Mouse (Mus musculus) bone marrow, adult 2 months (tissue): ENCODE measurements around the gene Evi5. TPM values are rescaled to one million over a fixed set of nuclear protein-coding genes. Genes with fewer than 3 reads are reported as not detected.

Source experiments
- H3K27ac ChIP-seq: fragments of 200-500 bp; 2 replicates; pipeline ENCODE4 v1.5.1; 2012; ENCODE audit warnings: low read depth, mild to moderate bottlenecking, control low read depth, inconsistent platforms, low read length; ENCODE audit not compliant: control insufficient read depth, poor library complexity, insufficient read depth
- H3K4me1 ChIP-seq: fragments of 200-500 bp; 2 replicates; pipeline ENCODE4 v1.6.1; 2011; ENCODE audit warnings: low read length; ENCODE audit not compliant: control insufficient read depth, insufficient read depth
- H3K4me3 ChIP-seq: fragments of 200-500 bp; replicated peaks from 2 replicates; pipeline ENCODE3; 2011; ENCODE audit warnings: mild to moderate bottlenecking, low read depth, low read length, control low read depth; ENCODE audit not compliant: control insufficient read depth
- CTCF ChIP-seq: fragments of 200-500 bp; IDR thresholded peaks from 2 replicates; pipeline ENCODE4 v1.5.1; 2011; ENCODE audit warnings: low read length, control low read depth; ENCODE audit not compliant: control insufficient read depth, insufficient read depth
- POLR2A ChIP-seq: fragments of 200-500 bp; IDR thresholded peaks from 2 replicates; pipeline ENCODE4 v1.6.1; 2011; ENCODE audit warnings: low read depth, mild to moderate bottlenecking, control low read depth, low read length, borderline replicate concordance; ENCODE audit not compliant: control insufficient read depth
- WGBS: fragments of 180-500 bp; shearing (Covaris S2); methylation state at CpG from one replicate; pipeline ENCODE4 v1.1.7; 2018; 5-methylcytosine and 5-hydroxymethylcytosine counted together
- polyA plus RNA-seq: library from polyadenylated mRNA; stranded (reverse); fragments of >200 nt; gene quantifications from 2 replicates; pipeline ENCODE4 v1.2.4, GENCODE M21; 2011; ENCODE audit warnings: low replicate concordance; ENCODE audit not compliant: missing spikeins, insufficient read depth, insufficient read length

Gene Evi5
- polyA plus RNA-seq, 1 experiment: 48.1 TPM

DNA sequence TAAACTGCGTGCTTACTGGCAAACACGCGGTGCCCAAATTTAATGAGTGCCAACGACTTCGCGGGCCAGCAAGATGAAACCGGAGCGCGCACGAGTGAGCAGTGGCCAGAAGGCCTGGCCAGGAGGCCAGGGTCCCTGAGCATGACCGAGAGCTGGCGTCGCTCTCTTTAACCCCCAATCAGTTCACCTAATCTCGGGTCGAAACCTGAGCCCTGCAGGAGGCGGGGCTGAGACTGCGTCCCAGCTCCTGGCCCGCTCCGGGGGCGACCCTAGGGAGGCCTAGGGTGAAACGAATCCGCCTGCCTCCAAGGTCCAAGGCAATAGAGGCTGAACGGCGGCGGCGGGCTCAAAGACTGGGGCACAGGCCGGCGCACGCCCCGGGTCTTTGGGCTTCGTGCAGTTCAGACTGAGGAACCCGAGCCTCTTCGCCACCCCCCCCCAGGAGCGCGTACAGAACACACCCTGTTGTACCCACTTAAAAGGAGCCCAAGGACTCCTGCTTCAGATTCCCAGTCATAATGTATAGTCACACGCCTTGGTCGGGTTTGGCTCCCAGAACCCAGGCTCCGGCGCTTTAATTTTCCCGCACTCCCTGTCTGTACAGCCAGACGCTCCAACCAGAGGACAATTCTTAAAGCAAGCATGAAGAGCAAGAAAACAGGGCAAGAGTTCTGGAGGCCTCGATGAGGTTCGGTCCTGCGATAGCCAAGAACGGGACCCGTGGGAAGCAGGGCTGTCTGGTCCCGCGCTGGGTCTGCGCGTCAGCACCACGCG, 150.1 kb downstream of the Evi5 start:
- no peak for TF ChIP-seq CTCF
- TF ChIP-seq POLR2A: peak; percentile 19; the same call in 1 of the 2 replicates

GRCm38 (mm10) chr5:107723541-107724511, 151.1 kb downstream of the Evi5 start:
- WGBS: 1% methylated on average over 49 of the region's 49 CpGs
- Histone ChIP-seq H3K4me1 (no peaks in the 10 kb centered on the region), H3K27ac (peak overlapping the region; percentile 67), H3K4me3 (peak overlapping the region; percentile 68)
- TF ChIP-seq CTCF (no peak), POLR2A (peak; percentile 24; the same call in 1 of the 2 replicates)

More for the DNA sequence above, 150.1 kb downstream of the Evi5 start:
- under 1% methylated on average over 52 of the region's 52 CpGs for WGBS
- Histone ChIP-seq H3K4me1 (no peaks in the 10 kb centered on the region; the same call in 1 of the 2 replicates), H3K4me3 (peak overlapping the region; percentile 68), H3K27ac (peak overlapping the region; percentile 87)

DNA sequence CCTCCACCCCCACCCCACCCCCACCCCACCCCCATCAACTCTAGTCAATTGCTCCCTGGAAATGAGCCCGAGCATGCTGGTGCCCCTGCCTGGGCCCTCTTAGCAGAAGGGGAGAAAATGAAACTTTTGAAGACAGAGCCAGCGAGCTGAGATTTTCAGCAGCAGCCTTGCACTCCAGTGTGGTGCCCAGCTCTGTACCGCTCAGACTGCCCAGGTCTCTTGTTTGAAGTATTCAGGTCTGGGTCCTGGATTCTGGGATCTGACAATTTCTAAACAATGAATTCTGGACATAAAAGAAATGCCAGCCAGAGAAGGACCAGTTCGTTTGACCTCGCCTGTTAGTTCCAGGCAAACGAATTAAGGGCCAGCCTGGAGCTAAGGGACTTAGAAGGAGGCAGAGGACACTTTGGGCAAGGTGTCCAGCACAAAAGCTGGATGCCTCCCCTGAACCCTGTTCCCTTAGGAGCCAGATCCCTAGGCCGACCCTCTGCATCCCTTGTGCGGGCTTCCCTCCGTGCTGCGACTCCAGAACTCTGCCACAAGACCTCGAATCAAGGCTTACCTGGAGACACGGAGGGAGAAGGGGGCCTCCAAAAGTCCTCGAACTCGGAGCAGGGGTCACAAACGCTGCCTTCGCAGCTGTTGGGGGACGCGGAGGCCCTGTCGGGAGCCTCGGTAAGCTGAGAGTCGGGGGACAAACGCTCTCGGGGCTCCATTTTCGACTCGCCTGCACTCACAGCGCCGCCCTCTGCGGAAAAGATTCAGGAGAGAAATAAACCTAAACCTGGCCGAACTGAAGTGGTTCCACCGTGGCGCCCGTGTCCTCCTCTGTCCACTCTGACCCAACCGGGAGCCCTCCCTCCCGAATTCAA, 152.0 kb downstream of the Evi5 start:
- Histone ChIP-seq H3K4me1 (no peaks in the 10 kb centered on the region), H3K4me3 (peak overlapping the region; percentile 68), H3K27ac (peak overlapping the region; percentile 67)
- TF ChIP-seq CTCF (no peak), POLR2A (peak; percentile 22; the same call in 1 of the 2 replicates)
- 11% methylated on average over 34 of the region's 34 CpGs for WGBS

- WGBS: 74% methylated on average over 33 of the region's 33 CpGs
- TF ChIP-seq POLR2A: no peak
- no peak for TF ChIP-seq CTCF
- no peak overlapping the region for H3K4me3 ChIP-seq
- H3K4me1 ChIP-seq: peaks cover 1% of the 10 kb centered on the region; the same call in 1 of the 2 replicates
- peak overlapping the region; percentile 11; the same call in 1 of the 2 replicates for H3K27ac ChIP-seq
These were observed 153.3 kb downstream of the Evi5 start for GRCm38 (mm10) chr5:107721638-107722011.

- peak overlapping the region; percentile 7 for H3K4me3 ChIP-seq
- TF ChIP-seq CTCF: no peak
- no peak for TF ChIP-seq POLR2A
- 82% methylated on average over 58 of the region's 58 CpGs for WGBS
- peaks cover 1% of the 10 kb centered on the region; the same call in 1 of the 2 replicates for H3K4me1 ChIP-seq
- peak overlapping the region; percentile 11; the same call in 1 of the 2 replicates for H3K27ac ChIP-seq
These were observed 153.8 kb downstream of the Evi5 start for GRCm38 (mm10) chr5:107720991-107721637.

- 85% methylated on average over 5 of the region's 5 CpGs for WGBS
- H3K27ac ChIP-seq: no peak overlapping the region
These were observed 154.4 kb downstream of the Evi5 start for GRCm38 (mm10) chr5:107720511-107720910.

DNA sequence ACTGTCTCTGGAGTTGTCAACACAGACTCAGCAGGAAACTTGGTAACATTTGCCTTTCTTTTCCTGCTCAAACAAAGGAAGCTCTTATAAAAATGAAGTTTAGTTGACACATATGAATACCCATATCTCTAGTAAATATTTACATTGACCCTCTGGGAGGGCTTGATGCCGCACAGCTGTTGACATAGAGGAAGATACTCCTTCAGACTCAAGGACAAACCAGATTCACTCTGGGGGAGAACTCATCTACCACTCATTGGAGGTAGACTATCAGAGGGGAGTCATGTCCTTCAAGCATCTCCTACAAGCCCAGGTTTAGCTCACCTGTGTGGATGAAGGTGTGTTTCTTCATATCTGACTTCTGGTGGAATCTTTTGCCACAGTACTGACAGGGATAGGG, 155.1 kb downstream of the Evi5 start:
- TF ChIP-seq POLR2A (no peak), CTCF (no peak)
- H3K4me3 ChIP-seq: no peak overlapping the region
- whole genome bisulfite sequencing: 76% methylated on average over 1 of the region's 1 CpGs
- peaks cover 1% of the 10 kb centered on the region; the same call in 1 of the 2 replicates for H3K4me1 ChIP-seq
- no peak overlapping the region for H3K27ac ChIP-seq

More at GRCm38 (mm10) chr5:107720511-107720910, 154.4 kb downstream of the Evi5 start:
- Histone ChIP-seq H3K4me1 (peaks cover 1% of the 10 kb centered on the region; the same call in 1 of the 2 replicates), H3K4me3 (no peak overlapping the region)
- TF ChIP-seq CTCF (no peak), POLR2A (no peak)
